Mouse (Mus musculus): Measurements from ENCODE around the gene Sult1c2. TPM values are rescaled to one million over a fixed set of nuclear protein-coding genes. Genes with fewer than 3 reads are reported as not detected.
"Not testable (repeated sequence)": the region's sequence is repeated elsewhere in the genome, so short reads cannot be mapped to it uniquely, and the experiment has no call there.

Sult1c2 gene
- polyA plus RNA-seq, 1 experiment from 2014 or later: not detected

- ATAC-seq (ENCODE audit: insufficient number of reproducible peaks, insufficient read depth, low FRiP score, low read depth): no peak
- no peaks in the 10 kb centered on the region for H3K36me3 ChIP-seq (ENCODE audit: control insufficient read depth, insufficient read depth, low read length)
- no peak overlapping the region for H3K4me2 ChIP-seq (ENCODE audit: low read length)
- 61% methylated on average over 7 of the region's 7 CpGs for WGBS
- H3K4me3 ChIP-seq (ENCODE audit: control insufficient read depth in 1 of 2, insufficient read depth in 1 of 2, low read depth in 1 of 2, low read length in 2 of 2): no peak overlapping the region
- no peaks in the 10 kb centered on the region for H3K27me3 ChIP-seq (ENCODE audit: control insufficient read depth, insufficient read depth, low read length)
- no peak overlapping the region for H3K27ac ChIP-seq (replicated peaks in 1 of 2; ENCODE audit: control insufficient read depth in 1 of 2, insufficient read depth in 1 of 2, low read depth in 2 of 2, low read length in 2 of 2)
- no peak overlapping the region for H3K9ac ChIP-seq (ENCODE audit: low read length)
- no peaks in the 10 kb centered on the region for H3K4me1 ChIP-seq (ENCODE audit: control insufficient read depth in 2 of 2, insufficient read depth in 2 of 2, low read length in 2 of 2)
- H3K9me3 ChIP-seq (ENCODE audit: control insufficient read depth, low read length): 0 out of 2 replicates have a peak, but pooled peaks cover 3% of the 10 kb centered on the region
Observed at GRCm38 (mm10) chr17:53845796-53846195, 343 bp downstream of the Sult1c2 start.

GRCm38 (mm10) chr17:53833366-53833765 is 12.8 kb downstream of the Sult1c2 start:
- no peaks in the 10 kb centered on the region for H3K36me3 ChIP-seq (ENCODE audit: control insufficient read depth, insufficient read depth, low read length)
- 48% methylated on average over 3 of the region's 3 CpGs for WGBS
- H3K4me3 ChIP-seq (ENCODE audit: control insufficient read depth in 1 of 2, insufficient read depth in 1 of 2, low read depth in 1 of 2, low read length in 2 of 2): no peak overlapping the region
- no peaks in the 10 kb centered on the region for H3K9me3 ChIP-seq (ENCODE audit: control insufficient read depth, low read length)
- H3K4me2 ChIP-seq (ENCODE audit: low read length): no peak overlapping the region
- H3K27ac ChIP-seq (replicated peaks in 1 of 2; ENCODE audit: control insufficient read depth in 1 of 2, insufficient read depth in 1 of 2, low read depth in 2 of 2, low read length in 2 of 2): no peak overlapping the region
- no peak overlapping the region for H3K9ac ChIP-seq (ENCODE audit: low read length)
- H3K27me3 ChIP-seq (ENCODE audit: control insufficient read depth, insufficient read depth, low read length): no peaks in the 10 kb centered on the region
- no peak for ATAC-seq (ENCODE audit: insufficient number of reproducible peaks, insufficient read depth, low FRiP score, low read depth)
- no peaks in the 10 kb centered on the region for H3K4me1 ChIP-seq (ENCODE audit: control insufficient read depth in 2 of 2, insufficient read depth in 2 of 2, low read length in 2 of 2)

- H3K4me3 ChIP-seq (ENCODE audit: control insufficient read depth in 1 of 2, insufficient read depth in 1 of 2, low read depth in 1 of 2, low read length in 2 of 2); H3K27ac ChIP-seq (replicated peaks in 1 of 2; ENCODE audit: control insufficient read depth in 1 of 2, insufficient read depth in 1 of 2, low read depth in 2 of 2, low read length in 2 of 2); H3K9ac ChIP-seq (ENCODE audit: low read length); H3K27me3 ChIP-seq (ENCODE audit: control insufficient read depth, insufficient read depth, low read length); H3K4me2 ChIP-seq (ENCODE audit: low read length); H3K9me3 ChIP-seq (ENCODE audit: control insufficient read depth, low read length); ATAC-seq (ENCODE audit: insufficient number of reproducible peaks, insufficient read depth, low FRiP score, low read depth); H3K36me3 ChIP-seq (ENCODE audit: control insufficient read depth, insufficient read depth, low read length); H3K4me1 ChIP-seq (ENCODE audit: control insufficient read depth in 2 of 2, insufficient read depth in 2 of 2, low read length in 2 of 2): not testable (repeated sequence)
- 72% methylated on average over 16 of the region's 16 CpGs for WGBS
Observed at GRCm38 (mm10) chr17:53803974-53804373, 42.2 kb downstream of the Sult1c2 start.

GRCm38 (mm10) chr17:53783381-53783780 is 62.8 kb downstream of the Sult1c2 start:
- H3K27me3 ChIP-seq (ENCODE audit: control insufficient read depth, insufficient read depth, low read length): no peaks in the 10 kb centered on the region
- WGBS: 57% methylated on average over 1 of the region's 1 CpGs
- ATAC-seq (ENCODE audit: insufficient number of reproducible peaks, insufficient read depth, low FRiP score, low read depth): no peak
- H3K27ac ChIP-seq (replicated peaks in 1 of 2; ENCODE audit: control insufficient read depth in 1 of 2, insufficient read depth in 1 of 2, low read depth in 2 of 2, low read length in 2 of 2): no peak overlapping the region
- H3K36me3 ChIP-seq (ENCODE audit: control insufficient read depth, insufficient read depth, low read length): no peaks in the 10 kb centered on the region
- H3K4me3 ChIP-seq (ENCODE audit: control insufficient read depth in 1 of 2, insufficient read depth in 1 of 2, low read depth in 1 of 2, low read length in 2 of 2): no peak overlapping the region
- H3K9ac ChIP-seq (ENCODE audit: low read length): no peak overlapping the region
- H3K4me1 ChIP-seq (ENCODE audit: control insufficient read depth in 2 of 2, insufficient read depth in 2 of 2, low read length in 2 of 2): no peaks in the 10 kb centered on the region
- no peaks in the 10 kb centered on the region for H3K9me3 ChIP-seq (ENCODE audit: control insufficient read depth, low read length)
- H3K4me2 ChIP-seq (ENCODE audit: low read length): no peak overlapping the region

Other genes starting within 250 kb of the Sult1c2 start
- 18.9 and 21.1 TPM in 2 replicates for gene Sgo1, start 157.0 kb downstream of the Sult1c2 start, polyA plus RNA-seq (2014; fragmentation: Nextera tagmentation; extraction: Ambion mirVana)
- gene Sult1c1, start 144.3 kb upstream of the Sult1c2 start, polyA plus RNA-seq (2014; fragmentation: Nextera tagmentation; extraction: Ambion mirVana): not detected in 2 replicates

All from heart, embryonic 14.5 days (tissue).